Mouse (Mus musculus): Measurements from ENCODE around the gene Olfr209.

DNA sequence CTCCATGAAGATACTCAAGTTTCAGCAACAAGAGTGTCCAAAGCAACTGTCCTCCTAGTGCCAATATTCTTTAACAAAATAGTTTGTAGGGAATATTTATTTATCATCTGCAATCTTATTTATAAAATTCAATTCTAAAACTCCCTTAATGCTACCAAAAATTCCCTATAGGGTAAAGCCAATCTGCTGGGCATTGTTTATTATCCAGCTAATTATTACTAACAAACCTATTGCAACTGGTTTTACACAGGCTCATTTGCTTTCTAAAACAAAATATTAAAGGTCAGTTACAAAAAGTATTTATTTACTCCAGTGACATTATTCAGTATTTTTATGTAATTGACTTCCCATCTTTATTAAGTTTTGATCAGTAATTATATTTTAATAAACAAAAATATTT, 45.6 kb downstream of the Olfr209 start, which contains the start of gene Olfr204:
- no peak for TF ChIP-seq CTCF (IDR thresholded peaks at IDR 0.05; ENCODE audit: control insufficient read depth, insufficient read depth, low read length)
- no peak for TF ChIP-seq POLR2A (IDR thresholded peaks at IDR 0.05; ENCODE audit: borderline replicate concordance, control insufficient read depth, low read depth, low read length)
